Mouse (Mus musculus): ENCODE data around the gene Pigk. TPM values are rescaled to one million over a fixed set of nuclear protein-coding genes. Genes with fewer than 3 reads are reported as not detected.

Pigk gene
- 10 to 100 TPM; 16.0 to 20.1 TPM for total RNA-seq (2023)

GRCm38 (mm10) chr3:152713991-152714902 is at the start of gene Pigk:
Gene Pigk (plus strand): TSS chr3:152714100.

GRCm38 (mm10) chr3:152668239-152668638 is 45.7 kb upstream of the Pigk start, which contains the start of gene Ak5:
Gene Ak5 (minus strand): TSS chr3:152668360.

GRCm38 (mm10) chr3:152981988-152982387 is 268.1 kb downstream of the Pigk start, which contains the start of gene St6galnac5:
Gene St6galnac5 (minus strand): TSS chr3:152982246.

Other genes with a start within 250 kb of the Pigk start
- gene Ak5, start 45.7 kb upstream of the Pigk start, total RNA-seq (2023) = not detected